Mouse (Mus musculus): ENCODE measurements at regions not wholly inside any gene's neighbourhood (a gene's known extent, or its start where the extent isn't known, plus 50 kb on each side); places are given as distances from the start of the nearest gene placed in this dataset.

GRCm38 (mm10) chr3:52797801-52798200 lies 219.2 kb downstream of the Cog6 start:
- no peak for DNase-seq

- DNase-seq, result no peak
Observed at GRCm38 (mm10) chr3:52797164-52797563, 219.9 kb downstream of the Cog6 start.

GRCm38 (mm10) chr3:52794218-52794617 lies 222.8 kb downstream of the Cog6 start:
- DNase-seq, result no peak

GRCm38 (mm10) chr3:52792801-52793200 lies 224.2 kb downstream of the Cog6 start:
- no peak for DNase-seq

GRCm38 (mm10) chr3:52792121-52792520 lies 224.9 kb downstream of the Cog6 start:
- DNase-seq, result no peak

GRCm38 (mm10) chr3:52790942-52791341 lies 226.1 kb downstream of the Cog6 start:
- DNase-seq, result no peak

GRCm38 (mm10) chr3:52787964-52788760 lies 228.9 kb downstream of the Cog6 start:
- no peak for DNase-seq

- DNase-seq, result no peak
Observed at GRCm38 (mm10) chr3:52785595-52785994, 231.4 kb downstream of the Cog6 start.

GRCm38 (mm10) chr3:52784476-52784875 lies 232.6 kb downstream of the Cog6 start:
- no peak for DNase-seq

- DNase-seq, result no peak
Observed at GRCm38 (mm10) chr3:52782576-52782975, 234.5 kb downstream of the Cog6 start.

- no peak for DNase-seq
Observed at GRCm38 (mm10) chr3:52781521-52781920, 235.5 kb downstream of the Cog6 start.

- no peak for DNase-seq
Observed at GRCm38 (mm10) chr3:52780356-52780755, 236.7 kb downstream of the Cog6 start.

- no peak for DNase-seq
Observed at GRCm38 (mm10) chr3:52775875-52776274, 241.2 kb downstream of the Cog6 start.

GRCm38 (mm10) chr3:52775156-52775555 lies 241.9 kb downstream of the Cog6 start:
- DNase-seq, result no peak

- DNase-seq, result no peak
Observed at GRCm38 (mm10) chr3:52774734-52775133, 242.3 kb downstream of the Cog6 start.

GRCm38 (mm10) chr3:52767276-52767675 lies 249.8 kb downstream of the Cog6 start:
- peak; percentile 63 for DNase-seq

GRCm38 (mm10) chr3:52766841-52767240 lies 250.2 kb downstream of the Cog6 start:
- DNase-seq, result no peak

GRCm38 (mm10) chr3:52764166-52764565 lies 252.9 kb downstream of the Cog6 start:
- DNase-seq, result no peak

- no peak for DNase-seq
Observed at GRCm38 (mm10) chr3:52763660-52764059, 253.4 kb downstream of the Cog6 start.

- DNase-seq, result no peak
Observed at GRCm38 (mm10) chr3:52762549-52762948, 254.5 kb downstream of the Cog6 start.

- no peak for DNase-seq
Observed at GRCm38 (mm10) chr3:52759846-52760245, 257.2 kb downstream of the Cog6 start.

GRCm38 (mm10) chr3:52758561-52758960 lies 258.5 kb downstream of the Cog6 start:
- peak; percentile 77 for DNase-seq

GRCm38 (mm10) chr3:52756816-52757215 lies 260.2 kb downstream of the Cog6 start:
- no peak for DNase-seq

GRCm38 (mm10) chr3:52756006-52756405 lies 261.0 kb downstream of the Cog6 start:
- no peak for DNase-seq

- DNase-seq, result peak; percentile 82
Observed at GRCm38 (mm10) chr3:52754978-52755377, 262.1 kb downstream of the Cog6 start.

All from kidney, adult 9 months (tissue).